In the genomic region with DNA sequence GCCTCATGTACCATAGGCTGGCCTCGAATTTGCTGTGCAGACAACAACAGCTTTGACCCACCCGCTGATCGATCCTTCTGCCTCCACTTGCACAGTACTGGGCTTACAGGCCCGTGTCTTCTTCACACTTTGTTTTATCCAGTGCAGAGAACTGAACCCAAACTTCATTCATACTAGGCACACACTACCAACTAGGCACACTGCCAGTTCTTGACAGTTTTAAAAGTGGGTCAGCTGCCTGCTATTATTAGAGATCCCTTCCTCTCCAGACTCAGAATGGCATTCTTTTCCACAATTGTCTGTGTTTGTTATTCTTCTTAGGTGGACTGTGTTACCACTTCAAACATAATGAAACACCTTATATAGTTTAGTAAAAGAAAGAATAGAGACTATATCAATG, we compare ENCODE assay signal across 11 mouse cellular contexts. TPM values are rescaled to one million over a fixed set of nuclear protein-coding genes. Genes with fewer than 3 reads are reported as not detected.
DNase-seq lines count a peak whose midpoint lies in the region; ATAC-seq and TF ChIP-seq lines count a peak whose summit lies in the region.
"Had no signal": no experiment of that assay in that cellular context is flagged by ENCODE, and none has a peak within 500 bp of the region (broad histone marks: within the 10 kb centered on the region; RNA-seq: fewer than 3 reads in every experiment).

No protein-coding gene starts in this region.

- no peaks in the 10 kb centered on the region for H3K4me1 ChIP-seq in liver, embryonic 11.5 days (replicated peaks; ENCODE audit: control insufficient read depth, insufficient read depth, low read length)

- no peak for TF ChIP-seq CTCF in layer of hippocampus, adult 2 months (conservative IDR thresholded peaks at IDR 0.05)

- peak; percentile 18 for DNase-seq in cerebellum, adult 9-11 months
- DNase-seq in layer of hippocampus, adult 2 months (ENCODE audit: low spot score in 2 of 2), result peak; percentile 37 to 40
- DNase-seq in layer of hippocampus, postnatal 36 days, result no peak
- peak; percentile 60 for DNase-seq in brain, adult 2 months (ENCODE audit: low read depth, low spot score)
- DNase-seq in heart, postnatal 4 days, result peak; percentile 60
- no peak for DNase-seq in ovary, postnatal 36 days (ENCODE audit: low spot score)
- DNase-seq in liver, embryonic 11.5 days (ENCODE audit: low spot score), result no peak
- DNase-seq: kidney, postnatal 10 days; left cerebral cortex, postnatal 4 days had no signal

- WGBS in liver, embryonic 11.5 days, result 69% methylated on average over 4 of the region's 4 CpGs

- H3K9me3 ChIP-seq in liver, embryonic 11.5 days (ENCODE audit: control insufficient read depth, low read length), result no peaks in the 10 kb centered on the region

- H3K27ac ChIP-seq in layer of hippocampus, adult 2 months, result peak overlapping the region; percentile 91; the same call in 1 of the 2 replicates
- no peak overlapping the region for H3K27ac ChIP-seq in liver, embryonic 11.5 days (ENCODE audit: low read depth, low read length)

- H3K27me3 ChIP-seq in liver, embryonic 11.5 days (replicated peaks; ENCODE audit: control insufficient read depth, insufficient read depth, low read length), result peaks cover 10% of the 10 kb centered on the region

- H3K4me3 ChIP-seq in layer of hippocampus, adult 2 months, result no peak overlapping the region
- no peak overlapping the region for H3K4me3 ChIP-seq in liver, embryonic 11.5 days (ENCODE audit: low read depth, low read length)
- H3K4me3 ChIP-seq: erythroblast, embryonic 14.5 days had no signal

- H3K4me2 ChIP-seq in liver, embryonic 11.5 days, result no peak overlapping the region

- H3K9ac ChIP-seq in liver, embryonic 11.5 days (ENCODE audit: low read depth, low read length), result no peak overlapping the region

- no peak for ATAC-seq in cerebellum, adult (ENCODE audit: insufficient number of reproducible peaks, low FRiP score, low TSS enrichment)
- no peak for ATAC-seq in liver, embryonic 11.5 days (replicated peaks; ENCODE audit: low FRiP score)

- no peaks in the 10 kb centered on the region for H3K36me3 ChIP-seq in liver, embryonic 11.5 days (ENCODE audit: control insufficient read depth, insufficient read depth, low read length)

RNA-seq across cellular contexts. Expression of a gene that starts 5.2 kb away (rescaled TPM):
- 10 to 100 TPM; 32.2 to 35.8 TPM for total RNA-seq in layer of hippocampus, adult 2 months (2021)
- total RNA-seq in layer of hippocampus, postnatal 36 days (2021), result 10 to 100 TPM; 31.8 to 34.1 TPM
- total RNA-seq in heart, postnatal 4 days (2021), result 10 to 100 TPM; 13.7 to 15.0 TPM
- polyA plus RNA-seq in liver, embryonic 11.5 days (2014; fragmentation: Nextera tagmentation; extraction: Ambion mirVana), result 2.3 and 2.8 TPM in 2 replicates
- polyA plus RNA-seq: erythroblast, embryonic 14.5 days had no signal

RNA-seq across cellular contexts. Expression of a gene that starts 15.6 kb away (rescaled TPM):
- 1 to 10 TPM; 8.8 to 9.5 TPM for total RNA-seq in layer of hippocampus, adult 2 months (2021)
- 1 to 10 TPM; 9.6 to 10.0 TPM for total RNA-seq in layer of hippocampus, postnatal 36 days (2021)
- total RNA-seq in heart, postnatal 4 days (2021), result 1 to 10 TPM; 5.1 to 5.5 TPM
- 5.6 and 5.8 TPM in 2 replicates for polyA plus RNA-seq in liver, embryonic 11.5 days (2014; fragmentation: Nextera tagmentation; extraction: Ambion mirVana)

Comparison
In these comparisons a context has a peak if more than half of its experiments do, and no peak if none do; other contexts are left out.
1. DNase-seq: peak in cerebellum, adult 9-11 months (single experiment), layer of hippocampus, adult 2 months (2 of 2), brain, adult 2 months (single experiment) and heart, postnatal 4 days (single experiment); none in layer of hippocampus, postnatal 36 days (0 of 2), ovary, postnatal 36 days (single experiment) and liver, embryonic 11.5 days (single experiment).